Mouse (Mus musculus) embryonic fibroblast, embryonic 13.5 days (primary cell): ENCODE data around the gene Yipf1. TPM values are rescaled to one million over a fixed set of nuclear protein-coding genes. Genes with fewer than 3 reads are reported as not detected.
"Not testable (repeated sequence)": the region's sequence is repeated elsewhere in the genome, so short reads cannot be mapped to it uniquely, and the experiment has no call there.

Source experiments
- H3K27ac ChIP-seq: 2 replicates; pipeline ENCODE4 v1.5.1; 2012; ENCODE audit warnings: low read length, control low read depth, inconsistent platforms; ENCODE audit not compliant: insufficient read depth
- H3K4me1 ChIP-seq: 2 replicates; pipeline ENCODE4 v1.6.1; 2011; ENCODE audit warnings: low read length; ENCODE audit not compliant: control insufficient read depth, insufficient read depth
- H3K4me3 ChIP-seq: 2 replicates; pipeline ENCODE4 v1.5.1; 2011; ENCODE audit warnings: mild to moderate bottlenecking, control low read depth, low read length; ENCODE audit not compliant: insufficient read depth
- CTCF ChIP-seq: IDR thresholded peaks from 2 replicates; pipeline ENCODE4 v1.5.1; 2011; ENCODE audit warnings: mild to moderate bottlenecking, control low read depth, low read length, moderate library complexity, borderline replicate concordance; ENCODE audit not compliant: insufficient read depth
- POLR2A ChIP-seq: IDR thresholded peaks from 2 replicates; pipeline ENCODE4 v1.6.1; 2011; ENCODE audit warnings: low read depth, mild to moderate bottlenecking, control low read depth, low read length, moderate library complexity
- polyA plus RNA-seq: library from polyadenylated mRNA; stranded (reverse); fragments of >200 nt; gene quantifications from 2 replicates; pipeline ENCODE4 v1.2.4, GENCODE M21; 2011; ENCODE audit warnings: low read depth; ENCODE audit not compliant: missing spikeins, insufficient read length

Gene Yipf1
- polyA plus RNA-seq, 1 experiment, result 58.4 TPM

DNA sequence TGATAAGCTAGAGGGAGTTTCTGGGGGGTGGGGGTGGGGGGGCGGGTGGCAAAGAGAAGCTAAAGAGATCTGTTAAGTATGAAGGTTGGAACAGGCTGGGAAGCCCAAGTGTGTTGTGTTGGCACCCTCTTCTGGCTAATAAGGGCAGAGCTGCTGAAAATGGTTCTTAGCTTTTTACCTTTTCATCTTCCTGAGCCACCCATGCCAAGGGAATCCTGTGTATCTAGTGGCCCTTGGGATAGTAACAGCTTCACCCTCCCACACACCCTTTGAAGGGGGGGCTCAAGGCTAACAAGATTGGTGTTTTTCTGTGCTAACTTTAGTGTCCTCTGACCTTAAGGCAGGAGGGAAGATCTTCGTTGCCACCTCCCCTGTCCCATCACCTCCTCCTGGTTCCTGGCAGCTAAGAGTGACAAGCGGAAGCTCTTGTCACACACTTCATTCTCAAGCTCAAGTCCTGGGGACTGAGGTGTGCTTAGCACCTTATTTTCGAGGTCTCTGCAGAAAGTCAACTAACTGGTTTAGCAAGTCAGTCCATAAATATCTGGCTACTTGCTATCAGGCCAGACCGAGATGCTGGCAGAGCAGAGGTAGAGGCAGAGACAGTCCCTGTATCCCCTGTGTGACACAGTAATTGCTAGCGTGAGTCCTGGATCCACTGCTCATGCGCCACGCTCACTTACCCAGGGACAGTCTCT lies 35.3 kb downstream of the Yipf1 start:
- H3K4me3 ChIP-seq, result no peak overlapping the region
- TF ChIP-seq CTCF (peak; percentile 25; the same call in 1 of the 2 replicates), POLR2A (no peak)
- H3K27ac ChIP-seq, result no peak overlapping the region
- no peaks in the 10 kb centered on the region for H3K4me1 ChIP-seq

DNA sequence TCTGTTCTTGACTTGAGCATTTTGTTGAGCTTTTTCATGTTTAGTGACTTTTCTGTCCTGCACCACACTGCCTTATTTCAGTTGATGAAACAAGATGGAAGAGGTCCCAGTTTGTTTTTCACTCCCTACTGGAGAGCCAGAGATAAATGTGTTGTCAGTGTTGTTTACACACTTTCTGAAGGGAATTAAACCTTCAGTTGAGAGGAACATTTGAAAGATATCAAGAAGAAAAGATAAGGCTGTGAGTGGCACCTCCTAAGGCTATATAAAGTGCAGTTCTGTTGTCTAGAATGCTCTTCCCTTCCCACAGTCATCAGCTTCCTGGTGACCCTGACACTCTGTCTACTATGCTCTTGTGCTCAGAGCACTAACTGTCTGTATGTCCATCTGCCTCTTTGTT lies 37.2 kb downstream of the Yipf1 start:
- H3K27ac ChIP-seq, result no peak overlapping the region
- H3K4me1 ChIP-seq, result no peaks in the 10 kb centered on the region
- H3K4me3 ChIP-seq, result no peak overlapping the region
- no peak for TF ChIP-seq POLR2A
- no peak for TF ChIP-seq CTCF

DNA sequence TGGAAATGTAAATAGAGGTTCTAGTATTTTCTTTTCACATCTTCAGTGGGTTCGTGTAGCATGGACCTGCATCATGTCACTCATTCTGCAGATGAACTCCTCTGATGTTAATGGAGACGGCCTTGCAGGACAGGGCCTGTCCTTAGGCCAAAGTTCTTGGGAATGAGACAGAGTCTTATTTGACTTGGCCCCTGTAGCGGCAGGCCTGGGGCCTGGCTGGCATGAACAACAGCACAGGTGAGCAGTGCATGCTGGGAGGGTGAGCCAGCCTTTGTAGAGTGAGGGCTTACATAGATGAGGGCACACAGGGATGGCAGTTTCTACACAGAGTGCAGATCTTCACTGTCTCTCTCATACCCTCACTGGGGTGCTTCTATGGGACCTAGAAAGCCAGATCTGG lies 39.4 kb downstream of the Yipf1 start:
- TF ChIP-seq CTCF (no peak), POLR2A (no peak)
- H3K4me1 ChIP-seq, result no peaks in the 10 kb centered on the region
- H3K27ac ChIP-seq, result no peak overlapping the region
- no peak overlapping the region for H3K4me3 ChIP-seq

DNA sequence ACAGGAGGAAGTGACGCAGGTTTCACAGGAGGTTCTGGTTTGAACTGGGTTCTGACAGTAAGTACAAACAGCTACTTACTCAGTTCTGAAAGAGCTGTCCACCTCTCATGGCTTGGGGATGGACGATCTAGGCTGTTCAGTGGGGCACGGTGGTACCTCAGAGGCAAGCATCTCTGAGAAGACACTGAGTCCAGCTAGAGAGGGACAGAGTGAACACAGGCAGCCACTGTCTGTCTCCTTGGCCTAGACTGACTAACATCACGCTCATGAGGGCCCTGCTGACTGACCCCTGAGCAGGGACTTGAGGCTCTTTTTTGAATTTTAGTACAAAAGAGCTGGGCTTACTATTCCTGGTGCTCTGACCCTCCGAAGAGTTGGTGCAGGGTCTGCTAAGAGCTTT lies 40.0 kb downstream of the Yipf1 start:
- Histone ChIP-seq H3K27ac (no peak overlapping the region), H3K4me1 (no peaks in the 10 kb centered on the region), H3K4me3 (no peak overlapping the region)
- TF ChIP-seq CTCF, result no peak
- TF ChIP-seq POLR2A, result no peak

DNA sequence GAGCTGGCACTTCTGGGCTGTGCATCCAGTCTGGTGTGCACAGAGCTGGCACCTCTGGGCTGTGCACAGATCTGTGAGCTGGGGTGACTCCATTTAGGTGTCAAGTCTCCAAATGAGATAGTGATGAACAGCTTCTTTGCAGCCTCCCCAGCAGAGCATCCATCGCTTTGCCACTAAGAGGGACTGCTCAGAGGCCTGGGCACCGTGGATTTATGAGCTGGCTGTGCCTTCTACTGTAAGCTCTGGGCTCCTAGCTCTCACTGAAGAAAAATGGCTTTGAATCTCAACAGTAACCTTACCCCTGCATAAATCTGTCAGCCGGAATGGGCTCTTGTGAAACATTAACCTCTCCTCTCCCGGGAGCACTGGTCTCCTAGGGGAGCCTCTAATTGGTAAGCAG lies 40.4 kb downstream of the Yipf1 start:
- no peak for TF ChIP-seq POLR2A
- no peak for TF ChIP-seq CTCF
- no peaks in the 10 kb centered on the region for H3K4me1 ChIP-seq
- no peak overlapping the region for H3K27ac ChIP-seq
- no peak overlapping the region for H3K4me3 ChIP-seq

DNA sequence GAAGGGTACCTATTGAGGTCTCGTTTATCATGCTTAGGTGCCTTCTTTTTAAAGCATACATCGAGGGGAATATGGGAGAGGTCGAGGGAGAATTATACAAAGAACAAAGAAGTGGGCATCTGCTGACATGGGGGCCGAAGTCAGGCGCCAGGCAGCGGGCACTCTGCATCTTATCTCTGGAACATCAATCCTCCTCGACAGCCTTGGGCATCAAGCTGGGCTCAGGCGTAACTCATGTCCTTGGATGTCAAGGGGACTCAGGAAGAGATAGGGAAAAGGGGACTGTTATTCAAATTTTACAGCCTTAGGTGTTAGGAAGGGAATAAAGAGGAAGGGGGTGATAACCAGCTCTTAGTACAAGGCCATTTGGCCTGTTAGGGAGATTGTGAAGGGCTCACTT lies 43.0 kb downstream of the Yipf1 start:
- H3K27ac ChIP-seq, H3K4me1 ChIP-seq, H3K4me3 ChIP-seq: not testable (repeated sequence)

DNA sequence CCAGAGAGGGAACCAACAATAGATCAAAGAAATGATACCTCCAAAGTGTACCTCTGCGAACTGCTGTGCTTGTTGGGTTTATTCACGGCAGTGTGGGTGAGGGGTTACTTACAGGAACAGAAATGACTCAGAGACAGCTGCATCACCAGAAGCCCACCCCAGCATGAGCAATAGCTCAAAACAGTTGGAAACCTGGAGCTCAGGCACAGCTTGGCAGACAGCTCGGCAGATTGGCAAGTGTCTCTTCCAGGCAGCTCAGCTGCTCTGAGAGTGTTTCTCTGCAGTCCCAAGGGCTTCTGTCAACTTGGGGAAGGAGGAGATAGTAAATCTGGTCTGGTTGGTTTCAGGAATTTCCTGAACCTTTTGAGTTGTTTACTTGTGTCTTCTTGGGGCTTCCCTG lies 44.3 kb downstream of the Yipf1 start:
- no peak overlapping the region for H3K27ac ChIP-seq
- TF ChIP-seq POLR2A (no peak), CTCF (no peak)
- H3K4me3 ChIP-seq, result no peak overlapping the region
- no peaks in the 10 kb centered on the region for H3K4me1 ChIP-seq

DNA sequence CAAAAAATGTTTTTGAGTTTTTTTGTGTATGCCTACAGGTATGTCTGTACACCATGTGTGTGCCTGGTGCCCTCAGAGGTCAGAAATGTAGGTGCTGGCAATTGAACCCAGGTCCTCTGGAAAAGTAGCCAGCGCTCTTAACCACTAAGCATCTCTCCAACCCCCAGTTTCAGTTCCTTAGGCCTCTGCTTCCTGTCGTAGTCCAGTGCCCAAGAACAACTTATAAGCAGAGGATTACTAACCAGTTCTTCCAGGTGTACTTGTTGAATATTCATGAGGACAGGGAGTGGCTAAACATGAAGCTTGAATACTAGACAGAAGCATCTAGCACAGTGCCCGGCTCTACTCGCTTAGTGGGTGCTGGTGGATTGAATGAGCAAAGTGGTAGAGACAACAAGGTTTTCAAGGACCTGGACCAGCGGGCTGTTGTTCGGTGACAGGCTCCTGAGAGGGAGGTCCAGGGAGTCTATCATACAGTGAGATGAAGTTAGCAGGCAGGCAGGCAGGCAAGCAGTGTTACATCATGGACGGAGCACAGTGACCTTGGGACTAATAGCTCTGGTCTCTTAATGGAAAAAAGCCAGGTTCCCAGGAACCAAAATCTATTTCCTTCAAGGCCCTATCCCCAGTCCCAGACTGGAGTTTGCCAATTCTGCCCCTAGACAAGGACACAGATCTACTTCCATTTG lies 46.4 kb downstream of the Yipf1 start:
- Histone ChIP-seq H3K4me3 (no peak overlapping the region), H3K4me1 (peaks cover 3% of the 10 kb centered on the region; the same call in 1 of the 2 replicates), H3K27ac (no peak overlapping the region)
- no peak for TF ChIP-seq CTCF
- no peak for TF ChIP-seq POLR2A

DNA sequence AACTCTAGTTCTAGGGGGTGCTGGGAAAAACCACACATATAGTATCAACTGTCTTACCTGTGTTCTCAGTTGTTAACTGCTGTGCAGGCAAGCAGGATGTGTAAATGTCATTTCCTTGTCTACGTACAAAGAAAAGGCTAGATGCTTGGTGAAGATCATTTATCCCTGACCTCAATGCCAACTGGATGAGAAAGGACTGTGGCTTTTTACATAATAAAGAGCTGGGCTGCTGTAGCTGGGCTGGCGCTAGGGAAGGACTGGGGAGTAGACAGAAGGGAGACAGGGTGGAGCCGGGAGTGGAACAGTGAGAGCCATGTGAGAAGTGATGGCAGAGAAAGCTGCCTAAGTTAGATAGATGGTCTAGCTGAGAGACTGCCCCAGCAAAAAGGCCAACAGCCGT lies 48.6 kb downstream of the Yipf1 start:
- TF ChIP-seq CTCF, result no peak
- no peak for TF ChIP-seq POLR2A
- Histone ChIP-seq H3K27ac (no peak overlapping the region), H3K4me3 (no peak overlapping the region), H3K4me1 (peaks cover 3% of the 10 kb centered on the region; the same call in 1 of the 2 replicates)

DNA sequence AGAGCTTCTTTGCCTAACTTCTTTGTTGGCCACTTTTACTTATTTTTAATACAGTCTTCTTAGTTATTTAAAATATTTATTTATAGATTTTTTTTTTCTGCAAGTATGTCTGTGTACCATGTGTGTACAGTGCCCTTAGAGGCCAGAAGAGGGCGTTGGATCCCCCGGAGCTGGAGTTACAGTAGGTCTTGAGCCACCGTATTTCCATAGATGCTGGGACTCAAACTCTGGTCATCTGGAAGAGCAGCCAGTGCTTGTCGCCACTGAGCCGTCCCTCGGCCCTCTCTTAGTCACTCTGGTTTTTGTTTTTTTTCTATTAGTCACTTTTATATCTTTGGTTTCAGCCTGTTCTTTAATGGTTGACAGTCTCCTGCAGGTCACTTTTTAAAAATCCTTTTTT lies 49.4 kb downstream of the Yipf1 start:
- Histone ChIP-seq H3K4me1 (peaks cover 3% of the 10 kb centered on the region; the same call in 1 of the 2 replicates), H3K27ac (no peak overlapping the region), H3K4me3 (no peak overlapping the region)
- TF ChIP-seq POLR2A (no peak), CTCF (no peak)
